ENCODE assay signal across 14 mouse cellular contexts in the genomic region with DNA sequence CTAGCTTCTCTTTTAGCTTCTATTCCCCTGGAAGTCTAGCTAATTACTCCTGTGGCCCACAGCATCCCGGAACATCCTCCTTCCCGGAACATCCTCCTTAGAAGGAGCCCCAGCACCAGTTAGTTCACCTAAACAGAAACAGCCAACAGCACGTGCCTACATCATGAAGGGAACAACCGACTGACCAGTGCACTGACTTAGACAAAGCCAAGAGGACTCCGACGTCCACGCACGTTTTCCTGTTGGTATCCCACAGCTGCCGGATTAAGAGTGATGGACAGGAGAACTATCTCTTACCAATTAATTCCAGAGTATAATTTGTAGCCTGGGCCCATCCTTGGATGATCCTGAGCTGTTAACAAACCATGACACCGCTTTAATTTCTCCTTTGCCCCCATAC. TPM values are rescaled to one million over a fixed set of nuclear protein-coding genes. Genes with fewer than 3 reads are reported as not detected.
A peak's percentile ranks its signal among the peaks of the same experiment; 100 is the strongest.
DNase-seq lines count a peak whose midpoint lies in the region; ATAC-seq lines count a peak whose summit lies in the region.
"Had no signal": no experiment of that assay in that cellular context is flagged by ENCODE, and none has a peak within 500 bp of the region (broad histone marks: within the 10 kb centered on the region; RNA-seq: fewer than 3 reads in every experiment).

No protein-coding gene starts in this region.

- no peaks in the 10 kb centered on the region for H3K9me3 ChIP-seq in neural tube, embryonic 12.5 days
- H3K9me3 ChIP-seq in hindbrain, embryonic 11.5 days (ENCODE audit: control insufficient read depth, low read length), result no peaks in the 10 kb centered on the region
- no peaks in the 10 kb centered on the region for H3K9me3 ChIP-seq in midbrain, embryonic 12.5 days
- H3K9me3 ChIP-seq: heart, embryonic 10.5 days had no signal

- H3K36me3 ChIP-seq in neural tube, embryonic 12.5 days, result no peaks in the 10 kb centered on the region
- no peaks in the 10 kb centered on the region for H3K36me3 ChIP-seq in hindbrain, embryonic 11.5 days (ENCODE audit: control insufficient read depth, insufficient read depth, low read length)
- no peaks in the 10 kb centered on the region for H3K36me3 ChIP-seq in midbrain, embryonic 12.5 days
- H3K36me3 ChIP-seq: heart, embryonic 10.5 days had no signal

- WGBS in neural tube, embryonic 12.5 days, result 74% methylated on average over 10 of the region's 10 CpGs
- 71% methylated on average over 10 of the region's 10 CpGs for WGBS in hindbrain, embryonic 11.5 days
- 58% methylated on average over 10 of the region's 10 CpGs for WGBS in midbrain, embryonic 12.5 days

- H3K9ac ChIP-seq in neural tube, embryonic 12.5 days, result no peak overlapping the region
- H3K9ac ChIP-seq in hindbrain, embryonic 11.5 days (ENCODE audit: low read depth, low read length), result no peak overlapping the region
- no peak overlapping the region for H3K9ac ChIP-seq in midbrain, embryonic 12.5 days (replicated peaks)

- H3K4me2 ChIP-seq in neural tube, embryonic 12.5 days (replicated peaks), result no peak overlapping the region
- no peak overlapping the region for H3K4me2 ChIP-seq in hindbrain, embryonic 11.5 days (replicated peaks; ENCODE audit: low read depth, low read length)
- H3K4me2 ChIP-seq in midbrain, embryonic 12.5 days (replicated peaks), result no peak overlapping the region
- H3K4me2 ChIP-seq: liver, embryonic 11.5 days had no signal

- no peak for DNase-seq in neural tube, embryonic 10.5 days (ENCODE audit: extremely low spot score, low spot score)
- DNase-seq in hindbrain, embryonic 11.5 days (ENCODE audit: low spot score), result no peak
- DNase-seq in gastrocnemius, postnatal 10 days, result no peak
- DNase-seq in cerebellum, postnatal 36 days, result no peak
- DNase-seq in left cerebral cortex, postnatal 10 days (ENCODE audit: extremely low spot score in 1 of 2, low spot score in 2 of 2), result no peak
- DNase-seq: adrenal gland, postnatal 25 days; cerebellum, adult 9-10 months; gastrocnemius, postnatal 14 days; thymus, postnatal 4 days had no signal

- intact Hi-C loops in left cerebral cortex, postnatal 10 days (cut with DNase I), result no loop called here

- ATAC-seq in neural tube, embryonic 12.5 days (ENCODE audit: low FRiP score, low read depth), result peak; percentile 35; the same call in 1 of the 2 replicates
- peak; percentile 29; the same call in 1 of the 2 replicates for ATAC-seq in hindbrain, embryonic 11.5 days (ENCODE audit: low FRiP score)
- no peak for ATAC-seq in midbrain, embryonic 12.5 days (ENCODE audit: low FRiP score, low read depth)
- ATAC-seq: intestine, embryonic 16.5 days had no signal

- H3K27ac ChIP-seq in neural tube, embryonic 12.5 days, result no peak overlapping the region
- peak overlapping the region; percentile 82 for H3K27ac ChIP-seq in hindbrain, embryonic 11.5 days (ENCODE audit: low read depth, low read length)
- peak overlapping the region; percentile 89 for H3K27ac ChIP-seq in midbrain, embryonic 12.5 days (replicated peaks)
- H3K27ac ChIP-seq: heart, embryonic 10.5 days had no signal

- no peaks in the 10 kb centered on the region for H3K27me3 ChIP-seq in neural tube, embryonic 12.5 days (replicated peaks)
- no peaks in the 10 kb centered on the region for H3K27me3 ChIP-seq in hindbrain, embryonic 11.5 days (ENCODE audit: control insufficient read depth, insufficient read depth, low read length)
- H3K27me3 ChIP-seq in midbrain, embryonic 12.5 days, result no peaks in the 10 kb centered on the region

- H3K4me1 ChIP-seq in neural tube, embryonic 12.5 days, result peaks cover 10% of the 10 kb centered on the region
- H3K4me1 ChIP-seq in hindbrain, embryonic 11.5 days (replicated peaks; ENCODE audit: control insufficient read depth, insufficient read depth, low read length), result 0 out of 2 replicates have a peak, but pooled peaks cover 2% of the 10 kb centered on the region
- H3K4me1 ChIP-seq in midbrain, embryonic 12.5 days, result peaks cover 22% of the 10 kb centered on the region
- H3K4me1 ChIP-seq: heart, embryonic 10.5 days had no signal

- no peak overlapping the region for H3K4me3 ChIP-seq in neural tube, embryonic 12.5 days
- H3K4me3 ChIP-seq in hindbrain, embryonic 11.5 days (ENCODE audit: low read depth, low read length), result no peak overlapping the region
- H3K4me3 ChIP-seq in midbrain, embryonic 12.5 days, result no peak overlapping the region
- H3K4me3 ChIP-seq: heart, embryonic 10.5 days had no signal

RNA-seq across cellular contexts. Expression of a gene that starts 47.6 kb away (rescaled TPM):
- polyA plus RNA-seq in neural tube, embryonic 12.5 days (2016; fragmentation: Nextera tagmentation; extraction: Ambion mirVana), result 0.76 and 1.3 TPM in 2 replicates
- polyA plus RNA-seq in hindbrain, embryonic 11.5 days (2014; fragmentation: Nextera tagmentation; extraction: Ambion mirVana), result 0.77 and 0.94 TPM in 2 replicates
- 0.97 and 1.4 TPM in 2 replicates for polyA plus RNA-seq in midbrain, embryonic 12.5 days (2016; fragmentation: Nextera tagmentation; extraction: Ambion mirVana)
- 1 to 10 TPM; 2.9 to 3.9 TPM for total RNA-seq in gastrocnemius, postnatal 10 days (2021)
- 1 to 10 TPM in 1 of 2 experiments, under 1 TPM in 1; 0.77 to 1.5 TPM for total RNA-seq in left cerebral cortex, postnatal 10 days (2021)
